19 mouse cellular contexts compared by ENCODE assay signal in genomic region chr7:134693325-134693724, GRCm38 (mm10). TPM values are rescaled to one million over a fixed set of nuclear protein-coding genes. Genes with fewer than 3 reads are reported as not detected.
A peak's percentile ranks its signal among the peaks of the same experiment; 100 is the strongest.
DNase-seq lines count a peak whose midpoint lies in the region; ATAC-seq lines count a peak whose summit lies in the region.
"Had no signal": no experiment of that assay in that cellular context is flagged by ENCODE, and none has a peak within 500 bp of the region (broad histone marks: within the 10 kb centered on the region; RNA-seq: fewer than 3 reads in every experiment).

No protein-coding gene starts in this region.

- no peaks in the 10 kb centered on the region for H3K9me3 ChIP-seq in kidney, embryonic 15.5 days (replicated peaks)
- H3K9me3 ChIP-seq: forebrain, embryonic 12.5 days; heart, embryonic 13.5 days; hindbrain, embryonic 12.5 days had no signal

- no peaks in the 10 kb centered on the region for H3K27me3 ChIP-seq in kidney, embryonic 15.5 days
- H3K27me3 ChIP-seq: embryonic facial prominence, embryonic 13.5 days; forebrain, embryonic 12.5 days; heart, embryonic 13.5 days; hindbrain, embryonic 12.5 days had no signal

- intact Hi-C loops in left cerebral cortex, postnatal 10 days (cut with DNase I) = no loop called here

- peak overlapping the region; percentile 37; the same call in 1 of the 2 replicates for H3K27ac ChIP-seq in kidney, embryonic 15.5 days
- H3K27ac ChIP-seq: embryonic facial prominence, embryonic 13.5 days; forebrain, embryonic 12.5 days; heart, embryonic 13.5 days; hindbrain, embryonic 12.5 days had no signal

- H3K36me3 ChIP-seq in kidney, embryonic 15.5 days = 0 out of 2 replicates have a peak, but pooled peaks cover 2% of the 10 kb centered on the region
- H3K36me3 ChIP-seq: embryonic facial prominence, embryonic 13.5 days; forebrain, embryonic 12.5 days; heart, embryonic 13.5 days; hindbrain, embryonic 12.5 days had no signal

- no peak overlapping the region for H3K9ac ChIP-seq in kidney, embryonic 15.5 days
- H3K9ac ChIP-seq: embryonic facial prominence, embryonic 13.5 days; forebrain, embryonic 12.5 days; heart, embryonic 13.5 days; hindbrain, embryonic 12.5 days had no signal

- DNase-seq in kidney, adult 18-20 months = no peak
- peak; percentile 61 for DNase-seq in Muller cell, postnatal 12 days (ENCODE audit: inconsistent ontology term)
- peak; percentile 21 for DNase-seq in NIH3T3 (ENCODE audit: low read depth)
- no peak for DNase-seq in urinary bladder, postnatal 14 days (ENCODE audit: low spot score)
- no peak for DNase-seq in left cerebral cortex, postnatal 10 days (ENCODE audit: extremely low spot score in 1 of 2, low spot score in 2 of 2)
- DNase-seq: adrenal gland, postnatal 10 days; cerebellum, adult 11-12 months; cerebellum, adult 9-11 months; cerebellum, postnatal 36 days; gastrocnemius, postnatal 14 days; heart, postnatal 4 days had no signal

- WGBS in kidney, embryonic 15.5 days = 92% methylated on average over 1 of the region's 1 CpGs

- ATAC-seq in kidney, embryonic 15.5 days (replicated peaks; ENCODE audit: low FRiP score) = no peak
- peak; percentile 2; the same call in 1 of the 2 replicates for ATAC-seq in megakaryocyte, adult 5-6 weeks (ENCODE audit: poor library complexity, severe bottlenecking)
- ATAC-seq: forebrain, embryonic 16.5 days; hindbrain, embryonic 16.5 days had no signal

- peaks cover 59% of the 10 kb centered on the region for H3K4me1 ChIP-seq in kidney, embryonic 15.5 days

- H3K4me3 ChIP-seq in kidney, embryonic 15.5 days (replicated peaks) = no peak overlapping the region
- H3K4me3 ChIP-seq: embryonic facial prominence, embryonic 13.5 days; forebrain, embryonic 12.5 days; heart, embryonic 13.5 days; hindbrain, embryonic 12.5 days had no signal

- H3K4me2 ChIP-seq in kidney, embryonic 15.5 days = no peak overlapping the region
- H3K4me2 ChIP-seq: embryonic facial prominence, embryonic 13.5 days; forebrain, embryonic 12.5 days; heart, embryonic 13.5 days; hindbrain, embryonic 12.5 days had no signal

RNA-seq across cellular contexts. Expression of gene Dock1, which starts 22.9 kb away (rescaled TPM):
- polyA plus RNA-seq in kidney, embryonic 15.5 days (2015; fragmentation: Nextera tagmentation; extraction: Ambion mirVana) = 46.8 and 47.7 TPM in 2 replicates
- total RNA-seq in megakaryocyte, adult 5-6 weeks (2015) = 21.1 and 29.0 TPM in 2 replicates
- 19.6 and 23.5 TPM in 2 replicates for total RNA-seq in megakaryocyte, adult 5-6 weeks (2017)
- 10 to 100 TPM; 19.4 to 20.8 TPM for total RNA-seq in left cerebral cortex, postnatal 10 days (2021)

Comparison
In these comparisons a context has a peak if more than half of its experiments do, and no peak if none do; other contexts are left out.
1. DNase-seq: peak in Muller cell, postnatal 12 days (single experiment) and NIH3T3 (single experiment); none in kidney, adult 18-20 months (single experiment), urinary bladder, postnatal 14 days (single experiment) and left cerebral cortex, postnatal 10 days (0 of 2).